Mouse (Mus musculus) liver, embryonic 14.5 days (tissue): ENCODE data around the gene Gm9958.

Experiments
- CTCF ChIP-seq: IDR thresholded peaks from 2 replicates; pipeline ENCODE4 v1.5.1; 2016; ENCODE audit warnings: antibody characterized with exemption, low read depth, control low read depth
- EP300 ChIP-seq: IDR thresholded peaks from 2 replicates; pipeline ENCODE4 v1.6.1; 2016; ENCODE audit warnings: antibody characterized with exemption, low read depth

- TF ChIP-seq EP300 (no peak), CTCF (peak; percentile 55)
Observed at GRCm38 (mm10) chr5:90383080-90383479, 16.1 kb downstream of the Gm9958 start.
